Mouse (Mus musculus) olfactory bulb, adult 2 months (tissue): Measurements from ENCODE around the gene Hectd4.

ENCODE experiments used
- CTCF ChIP-seq: fragments of 200-500 bp; IDR thresholded peaks from 2 replicates; pipeline ENCODE4 v1.5.1; 2012; ENCODE audit warnings: low read depth, mild to moderate bottlenecking, low read length, moderate library complexity; ENCODE audit not compliant: insufficient read depth
- POLR2A ChIP-seq: fragments of 200-500 bp; IDR thresholded peaks from 2 replicates; pipeline ENCODE4 v1.6.1; 2012; ENCODE audit warnings: mild to moderate bottlenecking, low read depth, low read length, moderate library complexity; ENCODE audit not compliant: insufficient read depth

DNA sequence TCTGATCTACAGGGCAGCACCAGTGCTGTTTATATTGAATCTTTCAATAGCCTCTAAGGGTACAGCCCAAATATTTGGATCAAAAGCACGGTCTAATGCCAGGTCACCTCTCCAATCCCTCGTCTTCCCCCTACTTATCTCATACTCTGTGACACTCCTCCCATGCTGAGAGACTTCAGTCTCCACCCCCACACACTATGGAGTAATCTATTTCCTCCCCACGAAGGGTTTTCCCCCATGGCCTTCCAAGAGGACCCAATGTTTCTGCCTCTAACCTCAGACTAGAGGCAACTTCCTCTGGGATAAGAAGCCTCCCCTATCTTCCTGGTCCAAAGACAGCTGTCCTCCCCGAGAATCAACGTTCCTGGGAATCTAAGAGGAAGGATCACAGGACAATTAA is 23.3 kb upstream of the Hectd4 start:
- TF ChIP-seq POLR2A: no peak
- TF ChIP-seq CTCF: no peak
